Mouse (Mus musculus): ENCODE data around the gene RPS10-NUDT3. TPM values are rescaled to one million over a fixed set of nuclear protein-coding genes. Genes with fewer than 3 reads are reported as not detected.

The RPS10-NUDT3 gene
- polyA plus RNA-seq, 1 experiment from 2014 or later, result not detected

GRCm38 (mm10) chr17:27558845-27559244 is 76.2 kb downstream of the RPS10-NUDT3 start:
- no peaks in the 10 kb centered on the region for H3K9me3 ChIP-seq (replicated peaks; ENCODE audit: control insufficient read depth, low read length)
- H3K4me3 ChIP-seq (ENCODE audit: low read depth, low read length), result peak overlapping the region; percentile 91
- no peaks in the 10 kb centered on the region for H3K27me3 ChIP-seq (ENCODE audit: control insufficient read depth, insufficient read depth, low read length)
- peaks cover 33% of the 10 kb centered on the region for H3K4me1 ChIP-seq (ENCODE audit: control insufficient read depth, insufficient read depth, low read length)
- H3K36me3 ChIP-seq (ENCODE audit: control insufficient read depth, insufficient read depth, low read length), result peaks cover 5% of the 10 kb centered on the region
- peak overlapping the region; percentile 93 for H3K4me2 ChIP-seq
- peak overlapping the region; percentile 43 for H3K9ac ChIP-seq (ENCODE audit: low read depth, low read length)
- WGBS (ENCODE audit: insufficient replicate concordance), result 17% methylated on average over 5 of the region's 5 CpGs
- H3K27ac ChIP-seq (ENCODE audit: low read depth, low read length), result no peak overlapping the region
- ATAC-seq (replicated peaks; ENCODE audit: insufficient number of reproducible peaks, low FRiP score, low TSS enrichment), result no peak

- H3K36me3 ChIP-seq (ENCODE audit: control insufficient read depth, insufficient read depth, low read length), result peaks cover 5% of the 10 kb centered on the region
- H3K4me2 ChIP-seq, result peak overlapping the region; percentile 93
- H3K9me3 ChIP-seq (replicated peaks; ENCODE audit: control insufficient read depth, low read length), result no peaks in the 10 kb centered on the region
- WGBS (ENCODE audit: insufficient replicate concordance), result 6% methylated on average over 14 of the region's 14 CpGs
- peaks cover 34% of the 10 kb centered on the region for H3K4me1 ChIP-seq (ENCODE audit: control insufficient read depth, insufficient read depth, low read length)
- H3K27me3 ChIP-seq (ENCODE audit: control insufficient read depth, insufficient read depth, low read length), result no peaks in the 10 kb centered on the region
- H3K4me3 ChIP-seq (ENCODE audit: low read depth, low read length), result peak overlapping the region; percentile 91
- H3K27ac ChIP-seq (ENCODE audit: low read depth, low read length), result peak overlapping the region; percentile 99
- peak overlapping the region; percentile 94 for H3K9ac ChIP-seq (ENCODE audit: low read depth, low read length)
- ATAC-seq (replicated peaks; ENCODE audit: insufficient number of reproducible peaks, low FRiP score, low TSS enrichment), result no peak
These were observed 76.9 kb downstream of the RPS10-NUDT3 start for GRCm38 (mm10) chr17:27557927-27558661.

DNA sequence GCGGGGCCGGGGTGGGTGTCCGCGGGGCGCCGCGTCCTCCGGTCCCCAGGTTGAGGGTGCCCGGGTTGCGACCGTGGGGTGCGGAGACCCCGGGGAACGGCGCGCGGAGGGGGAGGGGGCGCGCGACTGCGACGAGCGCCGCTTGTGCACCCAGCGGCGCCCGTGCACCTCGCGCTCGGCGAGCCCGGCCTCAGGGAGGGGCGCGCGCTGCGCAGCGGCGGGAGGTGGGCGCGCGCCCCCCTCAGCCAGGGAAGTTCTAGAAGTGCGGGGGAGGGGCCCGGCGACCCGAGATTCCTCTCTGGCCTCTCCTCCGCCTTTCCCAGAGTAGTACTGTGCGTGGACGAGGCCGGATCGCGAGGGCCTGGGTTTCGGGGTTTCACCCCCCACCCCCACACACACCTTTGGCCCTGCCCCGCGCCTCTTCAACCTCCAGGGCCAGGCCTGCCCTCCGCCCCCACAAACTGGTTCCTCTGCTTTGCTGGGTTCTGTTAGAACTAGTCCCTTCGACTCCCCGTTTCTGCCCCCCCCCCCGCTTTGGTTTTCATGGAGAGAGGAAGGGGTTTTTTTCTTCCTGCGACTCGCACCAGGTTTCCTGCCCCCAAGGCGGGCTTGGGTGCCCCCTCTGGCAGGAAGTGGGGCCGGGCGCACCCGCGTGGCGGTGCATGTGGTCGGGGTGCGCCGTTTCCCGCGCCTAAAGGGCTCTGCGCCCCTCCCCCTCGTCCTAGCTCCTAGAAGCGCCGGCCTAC is 77.7 kb downstream of the RPS10-NUDT3 start:
- H3K36me3 ChIP-seq (ENCODE audit: control insufficient read depth, insufficient read depth, low read length), result peaks cover 5% of the 10 kb centered on the region
- peak overlapping the region; percentile 94 for H3K9ac ChIP-seq (ENCODE audit: low read depth, low read length)
- H3K4me1 ChIP-seq (ENCODE audit: control insufficient read depth, insufficient read depth, low read length), result peaks cover 34% of the 10 kb centered on the region
- peak overlapping the region; percentile 93 for H3K4me2 ChIP-seq
- no peaks in the 10 kb centered on the region for H3K9me3 ChIP-seq (replicated peaks; ENCODE audit: control insufficient read depth, low read length)
- WGBS (ENCODE audit: insufficient replicate concordance), result 1% methylated on average over 38 of the region's 75 CpGs
- H3K4me3 ChIP-seq (ENCODE audit: low read depth, low read length), result peak overlapping the region; percentile 91
- peak overlapping the region; percentile 99 for H3K27ac ChIP-seq (ENCODE audit: low read depth, low read length)
- ATAC-seq (replicated peaks; ENCODE audit: insufficient number of reproducible peaks, low FRiP score, low TSS enrichment), result 0 out of 2 replicates have a peak, but pooled peaks have one; percentile 2
- no peaks in the 10 kb centered on the region for H3K27me3 ChIP-seq (ENCODE audit: control insufficient read depth, insufficient read depth, low read length)

- peak within 1 kb of the TSS; percentile 99 for H3K27ac ChIP-seq (ENCODE audit: low read depth, low read length)
- H3K27me3 ChIP-seq (ENCODE audit: control insufficient read depth, insufficient read depth, low read length), result no peaks in the 10 kb centered on the region
- peak within 1 kb of the TSS; percentile 91 for H3K4me3 ChIP-seq (ENCODE audit: low read depth, low read length)
- peak within 1 kb of the TSS; percentile 94 for H3K9ac ChIP-seq (ENCODE audit: low read depth, low read length)
- under 1% methylated on average over 78 of the region's 79 CpGs for WGBS (ENCODE audit: insufficient replicate concordance)
- peak within 1 kb of the TSS; percentile 93 for H3K4me2 ChIP-seq
- no peaks in the 10 kb centered on the region for H3K36me3 ChIP-seq (ENCODE audit: control insufficient read depth, insufficient read depth, low read length)
- H3K4me1 ChIP-seq (ENCODE audit: control insufficient read depth, insufficient read depth, low read length), result peaks cover 27% of the 10 kb centered on the region
- no peaks in the 10 kb centered on the region for H3K9me3 ChIP-seq (replicated peaks; ENCODE audit: control insufficient read depth, low read length)
- peak; percentile 77 for ATAC-seq (replicated peaks; ENCODE audit: insufficient number of reproducible peaks, low FRiP score, low TSS enrichment)
These were observed 78.6 kb downstream of the RPS10-NUDT3 start, which contains the start of gene Hmga1 for GRCm38 (mm10) chr17:27556315-27557011. Gene Hmga1 (plus strand): TSS chr17:27556497.

GRCm38 (mm10) chr17:27555512-27556172 is 79.4 kb downstream of the RPS10-NUDT3 start:
- ATAC-seq (replicated peaks; ENCODE audit: insufficient number of reproducible peaks, low FRiP score, low TSS enrichment), result peak; percentile 52
- WGBS (ENCODE audit: insufficient replicate concordance), result under 1% methylated on average over 53 of the region's 55 CpGs
- peak overlapping the region; percentile 91 for H3K4me3 ChIP-seq (ENCODE audit: low read depth, low read length)
- H3K27ac ChIP-seq (ENCODE audit: low read depth, low read length), result peak overlapping the region; percentile 99
- no peaks in the 10 kb centered on the region for H3K9me3 ChIP-seq (replicated peaks; ENCODE audit: control insufficient read depth, low read length)
- peak overlapping the region; percentile 94 for H3K9ac ChIP-seq (ENCODE audit: low read depth, low read length)
- H3K27me3 ChIP-seq (ENCODE audit: control insufficient read depth, insufficient read depth, low read length), result no peaks in the 10 kb centered on the region
- peak overlapping the region; percentile 93 for H3K4me2 ChIP-seq
- H3K4me1 ChIP-seq (ENCODE audit: control insufficient read depth, insufficient read depth, low read length), result peaks cover 21% of the 10 kb centered on the region
- H3K36me3 ChIP-seq (ENCODE audit: control insufficient read depth, insufficient read depth, low read length), result no peaks in the 10 kb centered on the region

DNA sequence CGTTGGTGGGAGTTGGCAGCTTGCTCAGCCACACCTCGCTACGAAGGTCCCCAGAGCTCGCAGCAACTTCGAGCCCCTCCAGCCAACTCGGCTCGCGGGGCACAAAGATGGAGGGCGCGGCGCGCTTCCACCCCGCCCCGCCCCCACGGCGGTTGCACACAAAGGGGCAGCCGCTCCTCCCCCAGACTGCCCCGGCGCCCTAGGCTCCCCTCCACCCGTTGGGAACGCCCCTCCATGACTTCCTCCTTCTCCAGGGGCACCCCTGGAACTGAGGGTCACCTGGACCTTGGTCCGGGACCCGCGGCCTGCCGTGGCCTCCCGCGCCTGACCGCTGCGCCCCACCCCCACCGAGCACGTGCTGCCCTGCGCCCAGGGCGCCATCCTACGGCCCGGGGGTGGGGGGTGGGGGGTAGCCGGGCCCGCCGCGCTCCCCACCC is 79.9 kb downstream of the RPS10-NUDT3 start:
- peak; percentile 44 for ATAC-seq (replicated peaks; ENCODE audit: insufficient number of reproducible peaks, low FRiP score, low TSS enrichment)
- Histone ChIP-seq H3K9ac (ENCODE audit: low read depth, low read length) (peak overlapping the region; percentile 94), H3K4me2 (peak overlapping the region; percentile 93), H3K27ac (ENCODE audit: low read depth, low read length) (peak overlapping the region; percentile 99), H3K4me1 (ENCODE audit: control insufficient read depth, insufficient read depth, low read length) (peaks cover 21% of the 10 kb centered on the region), H3K9me3 (replicated peaks; ENCODE audit: control insufficient read depth, low read length) (no peaks in the 10 kb centered on the region), H3K4me3 (ENCODE audit: low read depth, low read length) (peak overlapping the region; percentile 91), H3K27me3 (ENCODE audit: control insufficient read depth, insufficient read depth, low read length) (no peaks in the 10 kb centered on the region), H3K36me3 (ENCODE audit: control insufficient read depth, insufficient read depth, low read length) (no peaks in the 10 kb centered on the region)
- under 1% methylated on average over 35 of the region's 39 CpGs for WGBS (ENCODE audit: insufficient replicate concordance)

DNA sequence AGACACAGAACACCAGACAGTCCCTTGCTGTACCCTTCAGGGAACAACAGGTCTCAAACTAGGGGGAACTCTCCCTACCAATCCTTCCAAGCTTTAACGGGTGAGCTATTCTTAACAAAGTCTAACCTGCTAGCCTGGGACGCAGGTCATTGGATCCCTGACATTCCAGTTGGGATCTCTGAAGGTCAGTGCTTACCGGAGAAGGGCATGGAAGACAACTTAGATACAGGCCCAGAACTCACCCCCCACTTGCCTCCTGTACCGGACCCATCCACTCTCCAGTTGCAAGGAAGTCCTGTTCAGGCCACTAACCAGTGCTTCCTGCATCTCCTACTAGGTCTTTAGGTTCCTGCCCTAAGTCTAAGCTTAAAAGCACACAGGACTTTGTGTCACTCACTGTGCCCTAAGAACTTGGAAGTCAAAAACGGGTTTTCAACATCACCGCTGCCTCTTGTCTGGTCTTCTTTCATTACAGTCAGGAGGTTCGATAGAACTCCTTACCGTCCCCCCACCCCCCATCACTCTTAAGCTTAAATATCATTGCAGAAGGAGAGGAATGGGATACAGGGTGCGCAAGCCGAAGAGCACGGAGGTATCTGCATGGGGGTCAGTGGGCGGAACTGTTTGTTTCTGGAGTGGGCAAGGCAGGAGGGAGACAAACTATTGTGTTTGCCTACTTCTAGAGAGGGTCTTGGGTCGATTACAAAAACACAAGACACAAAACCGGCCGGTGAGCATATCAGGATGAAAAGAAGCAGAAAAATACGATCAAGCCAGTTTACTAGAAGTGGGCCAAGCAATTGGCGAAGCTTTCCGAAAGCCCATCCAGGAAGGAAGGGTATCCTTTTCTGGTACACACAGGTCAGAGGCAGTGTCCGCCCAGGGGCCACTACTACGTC is 80.7 kb downstream of the RPS10-NUDT3 start:
- no peak for ATAC-seq (replicated peaks; ENCODE audit: insufficient number of reproducible peaks, low FRiP score, low TSS enrichment)
- Histone ChIP-seq H3K4me3 (ENCODE audit: low read depth, low read length) (peak overlapping the region; percentile 91), H3K36me3 (ENCODE audit: control insufficient read depth, insufficient read depth, low read length) (no peaks in the 10 kb centered on the region), H3K4me1 (ENCODE audit: control insufficient read depth, insufficient read depth, low read length) (peaks cover 26% of the 10 kb centered on the region), H3K9ac (ENCODE audit: low read depth, low read length) (peak overlapping the region; percentile 94), H3K27ac (ENCODE audit: low read depth, low read length) (peak overlapping the region; percentile 99), H3K27me3 (ENCODE audit: control insufficient read depth, insufficient read depth, low read length) (no peaks in the 10 kb centered on the region), H3K4me2 (peak overlapping the region; percentile 93), H3K9me3 (replicated peaks; ENCODE audit: control insufficient read depth, low read length) (no peaks in the 10 kb centered on the region)
- WGBS (ENCODE audit: insufficient replicate concordance), result 40% methylated on average over 20 of the region's 20 CpGs
